Mouse (Mus musculus) midbrain, embryonic 11.5 days (tissue): ENCODE results near the gene Rnase2b. TPM values are rescaled to one million over a fixed set of nuclear protein-coding genes. Genes with fewer than 3 reads are reported as not detected.

Experiments used
- ATAC-seq: fragments of 200-750 bp; cut with Nextera tagmentation; 2 replicates; pipeline ENCODE4 v1.8.0; 2017; ENCODE audit warnings: moderate TSS enrichment, moderate library complexity; ENCODE audit not compliant: low FRiP score
- DNase-seq: peaks from one replicate; pipeline ENCODE4 v3.0.0; 2015; ENCODE audit warnings: low spot score; ENCODE audit errors: missing footprints
- H3K27ac ChIP-seq: fragments of 300-500 bp; sonication (generic); 2 replicates; pipeline ENCODE4 v1.5.1; 2014; ENCODE audit warnings: low read depth, low read length
- H3K27me3 ChIP-seq: fragments of 300-500 bp; sonication (generic); 2 replicates; pipeline ENCODE4 v1.6.1; 2014; ENCODE audit warnings: mild to moderate bottlenecking, low read length, moderate library complexity, mixed read lengths; ENCODE audit not compliant: control insufficient read depth, insufficient read depth
- H3K36me3 ChIP-seq: fragments of 300-500 bp; sonication (generic); 2 replicates; pipeline ENCODE4 v1.6.1; 2014; ENCODE audit warnings: mild to moderate bottlenecking, low read length, moderate library complexity, mixed read lengths; ENCODE audit not compliant: control insufficient read depth, insufficient read depth
- H3K4me1 ChIP-seq: fragments of 300-500 bp; sonication (generic); 2 replicates; pipeline ENCODE4 v1.6.1; 2014; ENCODE audit warnings: low read length; ENCODE audit not compliant: control insufficient read depth, insufficient read depth
- H3K4me2 ChIP-seq: fragments of 300-500 bp; sonication (generic); 2 replicates; pipeline ENCODE4 v1.6.1; 2014; ENCODE audit warnings: mild to moderate bottlenecking, moderate library complexity
- H3K4me3 ChIP-seq: fragments of 300-500 bp; sonication (generic); 2 replicates; pipeline ENCODE4 v1.5.1; 2014; ENCODE audit warnings: low read depth, low read length
- H3K9ac ChIP-seq: fragments of 300-500 bp; sonication (generic); 2 replicates; pipeline ENCODE4 v1.6.1; 2014; ENCODE audit warnings: low read length
- H3K9me3 ChIP-seq: fragments of 300-500 bp; sonication (generic); 2 replicates; pipeline ENCODE4 v1.6.1; 2016; ENCODE audit warnings: low read length; ENCODE audit not compliant: control insufficient read depth
- WGBS: fragments of 180-500 bp; shearing (Covaris S2); extraction: QIAGEN DNeasy Blood & Tissue Kit; methylation state at CpG from one replicate; pipeline ENCODE4 v1.1.7; 2014; 5-methylcytosine and 5-hydroxymethylcytosine counted together
- polyA plus RNA-seq: library from polyadenylated mRNA; unstranded; fragments of >200 nt; fragmentation: Nextera tagmentation; extraction: Ambion mirVana; gene quantifications from 2 replicates; pipeline ENCODE4 v1.2.1, GENCODE M21; 2014

The Rnase2b gene
- polyA plus RNA-seq, 1 experiment from 2014 or later, result not detected

GRCm38 (mm10) chr14:51131086-51131815 lies 30.8 kb upstream of the Rnase2b start:
- ATAC-seq, result no peak
- DNase-seq, result no peak
- no peak overlapping the region for H3K4me3 ChIP-seq
- no peaks in the 10 kb centered on the region for H3K4me1 ChIP-seq
- no peak overlapping the region for H3K27ac ChIP-seq
- H3K27me3 ChIP-seq, result no peaks in the 10 kb centered on the region
- no peak overlapping the region for H3K4me2 ChIP-seq
- H3K36me3 ChIP-seq, result no peaks in the 10 kb centered on the region
- WGBS, result 84% methylated on average over 7 of the region's 7 CpGs
- H3K9me3 ChIP-seq, result no peaks in the 10 kb centered on the region
- H3K9ac ChIP-seq, result no peak overlapping the region

DNA sequence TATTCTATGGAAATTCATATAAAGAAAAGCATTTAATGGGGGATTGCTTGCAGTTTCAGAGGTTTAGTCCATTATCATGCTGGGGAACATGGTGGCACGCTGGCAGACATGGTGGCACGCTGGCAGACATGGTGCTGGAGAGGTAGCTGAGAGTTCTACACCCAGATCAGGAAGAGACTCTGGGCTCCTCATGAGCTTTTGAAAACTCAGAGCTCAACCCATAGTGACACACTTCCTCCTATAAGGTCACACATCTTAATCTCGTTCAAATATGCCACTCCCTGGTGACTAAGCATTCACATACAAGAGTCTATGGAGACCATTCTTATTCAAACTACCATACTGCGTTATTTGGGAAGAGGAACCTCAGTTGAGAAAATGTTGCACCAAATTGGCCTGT lies 29.7 kb upstream of the Rnase2b start:
- Histone ChIP-seq H3K9me3 (no peaks in the 10 kb centered on the region), H3K27ac (no peak overlapping the region), H3K4me3 (no peak overlapping the region), H3K36me3 (no peaks in the 10 kb centered on the region), H3K4me2 (no peak overlapping the region), H3K9ac (no peak overlapping the region), H3K27me3 (no peaks in the 10 kb centered on the region), H3K4me1 (no peaks in the 10 kb centered on the region)
- ATAC-seq (no peak), DNase-seq (no peak)
- whole genome bisulfite sequencing, result 83% methylated on average over 4 of the region's 4 CpGs

GRCm38 (mm10) chr14:51140342-51140741 lies 21.7 kb upstream of the Rnase2b start:
- H3K4me1 ChIP-seq, result no peaks in the 10 kb centered on the region
- WGBS, result 92% methylated on average over 2 of the region's 2 CpGs
- no peaks in the 10 kb centered on the region for H3K27me3 ChIP-seq
- no peak overlapping the region for H3K4me3 ChIP-seq
- no peak overlapping the region for H3K4me2 ChIP-seq
- H3K9me3 ChIP-seq, result no peaks in the 10 kb centered on the region
- no peak overlapping the region for H3K9ac ChIP-seq
- no peak overlapping the region for H3K27ac ChIP-seq
- ATAC-seq (no peak), DNase-seq (no peak)
- H3K36me3 ChIP-seq, result no peaks in the 10 kb centered on the region

DNA sequence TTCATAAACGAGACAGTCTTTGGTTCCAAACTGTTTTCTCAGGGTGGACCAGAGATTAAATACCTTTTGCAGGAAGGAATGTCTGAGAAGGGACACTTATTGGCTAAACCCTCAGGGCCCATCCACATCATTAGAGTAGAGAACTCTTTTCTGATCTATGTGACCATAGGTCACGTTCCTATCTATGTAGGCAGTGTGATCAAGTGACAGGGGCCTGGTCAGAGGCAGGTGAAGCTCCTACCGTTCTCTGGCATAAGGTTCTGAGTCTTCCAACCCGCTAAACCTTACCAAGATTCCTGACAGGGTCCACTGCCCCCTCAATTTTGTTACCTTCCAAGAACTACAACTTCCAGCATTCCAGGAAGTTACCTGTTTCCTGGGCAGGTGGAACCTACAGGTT lies 19.9 kb upstream of the Rnase2b start:
- Histone ChIP-seq H3K36me3 (no peaks in the 10 kb centered on the region), H3K27ac (no peak overlapping the region), H3K4me2 (no peak overlapping the region), H3K4me3 (no peak overlapping the region), H3K27me3 (no peaks in the 10 kb centered on the region), H3K9ac (no peak overlapping the region), H3K4me1 (peaks cover 2% of the 10 kb centered on the region; the same call in 1 of the 2 replicates), H3K9me3 (no peaks in the 10 kb centered on the region)
- 87% methylated on average over 4 of the region's 4 CpGs for WGBS
- DNase-seq (no peak), ATAC-seq (no peak)

DNA sequence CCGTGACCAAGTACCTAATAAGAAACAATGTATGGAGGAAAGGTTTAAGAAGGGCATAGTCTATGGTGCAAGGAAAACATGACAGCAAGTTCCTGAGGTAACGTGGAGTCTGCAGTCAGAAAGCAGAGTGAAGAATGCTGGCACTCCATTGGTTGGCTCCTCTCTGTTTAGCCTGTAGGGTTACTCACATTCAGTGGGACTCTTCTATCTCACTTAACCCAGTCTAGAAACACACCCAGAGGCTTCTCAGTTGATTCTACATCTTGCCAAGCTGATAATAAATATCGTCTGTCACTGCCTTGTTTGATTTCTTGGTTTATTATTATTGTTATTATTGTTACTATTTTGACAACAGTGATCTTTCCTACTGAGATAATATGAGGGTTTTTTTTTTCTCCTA lies 19.5 kb upstream of the Rnase2b start:
- peaks cover 2% of the 10 kb centered on the region; the same call in 1 of the 2 replicates for H3K4me1 ChIP-seq
- no peak overlapping the region for H3K9ac ChIP-seq
- H3K4me2 ChIP-seq, result no peak overlapping the region
- no peaks in the 10 kb centered on the region for H3K9me3 ChIP-seq
- no peak for DNase-seq
- ATAC-seq, result no peak
- no peaks in the 10 kb centered on the region for H3K36me3 ChIP-seq
- 84% methylated on average over 3 of the region's 3 CpGs for WGBS
- H3K4me3 ChIP-seq, result no peak overlapping the region
- H3K27ac ChIP-seq, result no peak overlapping the region
- no peaks in the 10 kb centered on the region for H3K27me3 ChIP-seq

DNA sequence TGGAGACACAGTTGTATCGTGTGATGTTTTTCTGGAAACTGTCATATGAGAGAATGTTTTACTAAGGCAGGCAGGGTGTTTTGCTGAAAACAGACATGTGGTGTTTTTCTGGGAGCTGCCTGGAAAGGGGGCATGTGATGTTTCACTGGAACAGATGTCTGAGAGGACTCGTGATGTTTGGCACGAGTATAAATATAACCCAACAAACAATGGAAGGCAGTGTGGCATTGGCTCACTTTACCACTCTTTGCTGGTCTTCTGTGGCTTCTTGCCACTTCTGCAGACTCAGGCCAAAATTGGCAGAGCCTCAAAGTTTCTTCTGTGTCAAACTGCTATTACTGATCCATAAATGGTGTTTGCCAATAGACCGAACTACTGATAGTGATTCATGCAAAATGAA lies 18.8 kb upstream of the Rnase2b start:
- 91% methylated on average over 4 of the region's 4 CpGs for WGBS
- Histone ChIP-seq H3K4me2 (no peak overlapping the region), H3K9me3 (no peaks in the 10 kb centered on the region), H3K27ac (no peak overlapping the region), H3K27me3 (no peaks in the 10 kb centered on the region), H3K4me1 (peaks cover 2% of the 10 kb centered on the region; the same call in 1 of the 2 replicates), H3K36me3 (no peaks in the 10 kb centered on the region), H3K9ac (no peak overlapping the region), H3K4me3 (no peak overlapping the region)
- DNase-seq (no peak), ATAC-seq (no peak)

GRCm38 (mm10) chr14:51143937-51144336 lies 18.1 kb upstream of the Rnase2b start:
- Histone ChIP-seq H3K9ac (no peak overlapping the region), H3K27me3 (no peaks in the 10 kb centered on the region), H3K4me1 (peaks cover 2% of the 10 kb centered on the region; the same call in 1 of the 2 replicates), H3K9me3 (no peaks in the 10 kb centered on the region), H3K4me2 (no peak overlapping the region), H3K36me3 (no peaks in the 10 kb centered on the region), H3K4me3 (no peak overlapping the region), H3K27ac (no peak overlapping the region)
- ATAC-seq (no peak), DNase-seq (no peak)
- WGBS, result 90% methylated on average over 2 of the region's 2 CpGs

- Histone ChIP-seq H3K9me3 (no peaks in the 10 kb centered on the region), H3K4me2 (no peak overlapping the region), H3K4me1 (peaks cover 2% of the 10 kb centered on the region; the same call in 1 of the 2 replicates), H3K36me3 (no peaks in the 10 kb centered on the region), H3K9ac (no peak overlapping the region), H3K27me3 (no peaks in the 10 kb centered on the region), H3K27ac (no peak overlapping the region), H3K4me3 (no peak overlapping the region)
- DNase-seq, result no peak
- ATAC-seq, result no peak
- WGBS, result 90% methylated on average over 4 of the region's 4 CpGs
Observed at GRCm38 (mm10) chr14:51144451-51144850, 17.6 kb upstream of the Rnase2b start.

GRCm38 (mm10) chr14:51145521-51145920 lies 16.5 kb upstream of the Rnase2b start:
- no peaks in the 10 kb centered on the region for H3K9me3 ChIP-seq
- H3K4me3 ChIP-seq, result no peak overlapping the region
- H3K27me3 ChIP-seq, result no peaks in the 10 kb centered on the region
- no peak for ATAC-seq
- H3K36me3 ChIP-seq, result no peaks in the 10 kb centered on the region
- no peak for DNase-seq
- no peak overlapping the region for H3K9ac ChIP-seq
- no peak overlapping the region for H3K27ac ChIP-seq
- peaks cover 2% of the 10 kb centered on the region; the same call in 1 of the 2 replicates for H3K4me1 ChIP-seq
- 89% methylated on average over 6 of the region's 6 CpGs for WGBS
- no peak overlapping the region for H3K4me2 ChIP-seq
